Mouse (Mus musculus): Measurements from ENCODE around the gene Acot8. TPM values are rescaled to one million over a fixed set of nuclear protein-coding genes. Genes with fewer than 3 reads are reported as not detected.
A peak's percentile ranks its signal among the peaks of the same experiment; 100 is the strongest.

Acot8 gene
- polyA plus RNA-seq, 1 experiment from 2014 or later: 52.5 TPM

GRCm38 (mm10) chr2:164832748-164833301, 28.1 kb upstream of the Acot8 start, which contains the start of gene Ctsa:
Gene Ctsa, plus strand, starts transcription at chr2:164832873.
- H3K27me3 ChIP-seq (replicated peaks; ENCODE audit: control insufficient read depth, insufficient read depth, low read length): no peaks in the 10 kb centered on the region
- peak within 1 kb of the TSS; percentile 61 for H3K9ac ChIP-seq (ENCODE audit: low read depth, low read length)
- H3K36me3 ChIP-seq (ENCODE audit: control insufficient read depth, insufficient read depth): peaks cover 21% of the 10 kb centered on the region
- TF ChIP-seq CTCF (IDR thresholded peaks at IDR 0.05; ENCODE audit: low read depth): peak; percentile 87
- peak; percentile 43 for ATAC-seq
- no peaks in the 10 kb centered on the region for H3K9me3 ChIP-seq (ENCODE audit: control insufficient read depth)
- 0 out of 2 replicates have a peak, but pooled peaks cover 3% of the 10 kb centered on the region for H3K4me1 ChIP-seq (replicated peaks; ENCODE audit: control insufficient read depth, insufficient read depth, low read length)
- 1% methylated on average over 35 of the region's 35 CpGs for WGBS
- H3K4me2 ChIP-seq (replicated peaks; ENCODE audit: low read depth): peak within 1 kb of the TSS; percentile 92
- H3K4me3 ChIP-seq (ENCODE audit: low read depth, low read length): peak within 1 kb of the TSS; percentile 57
- peak within 1 kb of the TSS; percentile 83 for H3K27ac ChIP-seq (ENCODE audit: low read depth, low read length)

- 53% methylated on average over 16 of the region's 16 CpGs for WGBS
- no peaks in the 10 kb centered on the region for H3K9me3 ChIP-seq (ENCODE audit: control insufficient read depth)
- TF ChIP-seq CTCF (IDR thresholded peaks at IDR 0.05; ENCODE audit: low read depth): no peak
- H3K27ac ChIP-seq (ENCODE audit: low read depth, low read length): peak overlapping the region; percentile 83
- H3K4me3 ChIP-seq (ENCODE audit: low read depth, low read length): no peak overlapping the region
- no peaks in the 10 kb centered on the region for H3K27me3 ChIP-seq (replicated peaks; ENCODE audit: control insufficient read depth, insufficient read depth, low read length)
- H3K9ac ChIP-seq (ENCODE audit: low read depth, low read length): peak overlapping the region; percentile 61
- H3K4me2 ChIP-seq (replicated peaks; ENCODE audit: low read depth): peak overlapping the region; percentile 92
- peaks cover 21% of the 10 kb centered on the region for H3K36me3 ChIP-seq (ENCODE audit: control insufficient read depth, insufficient read depth)
- H3K4me1 ChIP-seq (replicated peaks; ENCODE audit: control insufficient read depth, insufficient read depth, low read length): 0 out of 2 replicates have a peak, but pooled peaks cover 3% of the 10 kb centered on the region
- no peak for ATAC-seq
These were observed 27.5 kb upstream of the Acot8 start for GRCm38 (mm10) chr2:164832032-164832747.

DNA sequence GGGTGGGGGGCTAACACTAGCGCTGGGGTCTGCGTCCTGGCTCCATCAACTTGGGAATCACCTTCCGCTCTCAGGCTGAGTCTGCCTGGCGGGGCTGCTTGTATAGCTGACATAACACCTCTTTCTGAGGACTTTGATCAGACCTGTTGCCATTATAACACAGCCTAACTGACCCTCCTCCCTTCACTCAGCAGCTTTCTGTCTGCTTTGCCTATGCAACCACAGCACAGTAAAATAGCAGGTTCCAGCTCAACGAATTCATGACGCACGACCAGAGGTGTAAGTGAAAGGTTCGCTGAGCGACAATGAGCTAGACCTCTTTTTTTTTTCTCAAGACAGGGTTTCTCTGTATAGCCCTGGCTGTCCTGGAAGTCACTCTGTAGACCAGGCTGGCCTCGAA, 26.3 kb upstream of the Acot8 start:
- Histone ChIP-seq H3K27me3 (replicated peaks; ENCODE audit: control insufficient read depth, insufficient read depth, low read length) (no peaks in the 10 kb centered on the region), H3K36me3 (ENCODE audit: control insufficient read depth, insufficient read depth) (peaks cover 22% of the 10 kb centered on the region), H3K4me2 (replicated peaks; ENCODE audit: low read depth) (no peak overlapping the region), H3K4me1 (replicated peaks; ENCODE audit: control insufficient read depth, insufficient read depth, low read length) (0 out of 2 replicates have a peak, but pooled peaks cover 3% of the 10 kb centered on the region), H3K9ac (ENCODE audit: low read depth, low read length) (no peak overlapping the region), H3K27ac (ENCODE audit: low read depth, low read length) (no peak overlapping the region; the same call in 1 of the 2 replicates), H3K4me3 (ENCODE audit: low read depth, low read length) (no peak overlapping the region), H3K9me3 (ENCODE audit: control insufficient read depth) (no peaks in the 10 kb centered on the region)
- 66% methylated on average over 10 of the region's 10 CpGs for WGBS
- TF ChIP-seq CTCF (IDR thresholded peaks at IDR 0.05; ENCODE audit: low read depth): no peak
- peak; percentile 22; the same call in 1 of the 2 replicates for ATAC-seq

DNA sequence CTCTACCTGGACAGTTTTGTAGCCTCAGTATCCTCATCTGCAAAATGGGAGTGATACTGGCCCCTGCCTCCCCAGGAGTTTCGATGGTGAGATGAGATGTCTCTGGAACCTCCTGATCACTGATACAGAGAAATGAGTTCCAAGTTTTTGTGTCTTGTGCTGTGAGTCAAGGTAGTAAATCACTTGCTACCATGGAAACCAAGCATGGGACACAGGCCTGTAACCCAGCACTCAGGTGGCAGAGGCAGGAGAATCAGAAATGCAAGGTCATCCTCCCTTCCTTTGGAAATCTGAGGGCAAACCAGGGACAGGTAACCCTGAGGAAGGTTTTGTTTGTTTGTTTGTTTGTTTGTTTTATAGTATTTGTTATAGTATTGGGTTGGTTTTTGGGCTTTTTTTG, 24.4 kb upstream of the Acot8 start:
- no peak for ATAC-seq
- no peak for TF ChIP-seq CTCF (IDR thresholded peaks at IDR 0.05; ENCODE audit: low read depth)

DNA sequence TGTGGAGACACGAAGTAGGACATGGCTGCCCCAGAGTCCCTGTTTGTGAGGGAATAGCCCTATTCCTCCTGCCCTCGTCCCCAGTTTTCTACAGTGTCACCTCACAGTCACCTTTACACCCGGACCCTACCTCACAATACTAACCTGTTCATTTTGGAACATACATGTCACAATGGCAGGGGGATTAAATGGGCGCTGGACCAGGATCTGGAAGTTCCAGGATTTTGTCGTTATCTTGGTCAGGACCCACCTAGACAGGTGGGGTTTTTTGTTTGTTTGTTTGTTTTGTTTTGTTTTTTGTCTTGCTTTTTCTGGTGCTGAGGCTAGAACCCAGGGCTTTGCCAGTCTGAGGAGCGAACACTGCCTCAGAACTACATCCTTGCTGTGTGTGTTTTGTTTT, 23.8 kb upstream of the Acot8 start, which contains the start of gene Spata25:
TSS of gene Spata25 (minus strand) at position 101 of the 400 bp plus-strand sequence.
- H3K9ac ChIP-seq (ENCODE audit: low read depth, low read length): no peak within 1 kb of the TSS
- H3K9me3 ChIP-seq (ENCODE audit: control insufficient read depth): no peaks in the 10 kb centered on the region
- no peak within 1 kb of the TSS for H3K4me3 ChIP-seq (ENCODE audit: low read depth, low read length)
- no peak within 1 kb of the TSS for H3K27ac ChIP-seq (ENCODE audit: low read depth, low read length)
- H3K4me2 ChIP-seq (replicated peaks; ENCODE audit: low read depth): no peak within 1 kb of the TSS
- WGBS: 87% methylated on average over 6 of the region's 6 CpGs
- 0 out of 2 replicates have a peak, but pooled peaks cover 3% of the 10 kb centered on the region for H3K4me1 ChIP-seq (replicated peaks; ENCODE audit: control insufficient read depth, insufficient read depth, low read length)
- H3K27me3 ChIP-seq (replicated peaks; ENCODE audit: control insufficient read depth, insufficient read depth, low read length): no peaks in the 10 kb centered on the region
- no peak for ATAC-seq
- peaks cover 34% of the 10 kb centered on the region for H3K36me3 ChIP-seq (ENCODE audit: control insufficient read depth, insufficient read depth)
- TF ChIP-seq CTCF (IDR thresholded peaks at IDR 0.05; ENCODE audit: low read depth): no peak

More for the DNA sequence above, 24.4 kb upstream of the Acot8 start:
- no peak overlapping the region for H3K4me3 ChIP-seq (ENCODE audit: low read depth, low read length)
- no peaks in the 10 kb centered on the region for H3K9me3 ChIP-seq (ENCODE audit: control insufficient read depth)
- no peak overlapping the region for H3K27ac ChIP-seq (ENCODE audit: low read depth, low read length)
- peaks cover 34% of the 10 kb centered on the region for H3K36me3 ChIP-seq (ENCODE audit: control insufficient read depth, insufficient read depth)
- no peak overlapping the region for H3K9ac ChIP-seq (ENCODE audit: low read depth, low read length)
- 93% methylated on average over 1 of the region's 1 CpGs for whole genome bisulfite sequencing
- 0 out of 2 replicates have a peak, but pooled peaks cover 3% of the 10 kb centered on the region for H3K4me1 ChIP-seq (replicated peaks; ENCODE audit: control insufficient read depth, insufficient read depth, low read length)
- H3K27me3 ChIP-seq (replicated peaks; ENCODE audit: control insufficient read depth, insufficient read depth, low read length): no peaks in the 10 kb centered on the region
- H3K4me2 ChIP-seq (replicated peaks; ENCODE audit: low read depth): no peak overlapping the region

DNA sequence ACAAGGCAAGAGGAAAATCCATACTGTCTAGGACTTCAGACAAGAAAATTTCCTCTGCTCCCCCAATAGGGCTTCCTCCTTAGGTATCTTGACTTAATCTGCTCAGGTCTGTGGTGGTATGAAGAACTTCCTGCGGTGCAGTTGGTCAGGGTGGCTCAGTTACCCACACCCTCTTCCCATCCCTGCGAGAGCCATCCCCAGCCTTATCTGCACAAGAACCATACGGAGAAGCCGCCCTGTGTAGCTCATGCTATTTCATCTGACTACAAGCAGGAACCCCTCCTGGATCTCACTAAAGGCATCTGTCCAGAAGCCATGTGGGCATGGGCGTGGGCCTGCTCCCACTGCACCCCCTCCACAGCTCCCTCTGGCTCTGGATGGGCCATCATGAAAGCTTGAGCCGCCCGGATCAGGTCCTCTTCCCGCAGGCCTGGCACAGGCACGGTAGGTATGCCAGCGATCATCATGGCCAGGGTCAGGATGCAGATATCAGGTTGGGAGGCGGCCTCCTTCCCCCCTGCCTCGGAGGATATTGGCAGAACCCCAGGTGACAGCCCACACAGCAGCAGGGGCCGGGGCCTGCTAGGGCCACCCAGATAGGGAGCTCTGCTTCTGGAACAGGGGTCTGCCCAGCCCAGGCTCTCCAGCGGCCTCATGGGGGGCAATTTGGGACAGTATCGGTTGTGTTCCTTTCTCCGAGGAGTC, 22.6 kb upstream of the Acot8 start:
- no peaks in the 10 kb centered on the region for H3K4me1 ChIP-seq (replicated peaks; ENCODE audit: control insufficient read depth, insufficient read depth, low read length)
- H3K36me3 ChIP-seq (ENCODE audit: control insufficient read depth, insufficient read depth): peaks cover 34% of the 10 kb centered on the region
- H3K4me2 ChIP-seq (replicated peaks; ENCODE audit: low read depth): no peak overlapping the region
- no peaks in the 10 kb centered on the region for H3K9me3 ChIP-seq (ENCODE audit: control insufficient read depth)
- 86% methylated on average over 16 of the region's 16 CpGs for WGBS
- no peaks in the 10 kb centered on the region for H3K27me3 ChIP-seq (replicated peaks; ENCODE audit: control insufficient read depth, insufficient read depth, low read length)
- TF ChIP-seq CTCF (IDR thresholded peaks at IDR 0.05; ENCODE audit: low read depth): no peak
- ATAC-seq: no peak
- H3K4me3 ChIP-seq (ENCODE audit: low read depth, low read length): no peak overlapping the region
- no peak overlapping the region for H3K27ac ChIP-seq (ENCODE audit: low read depth, low read length)
- H3K9ac ChIP-seq (ENCODE audit: low read depth, low read length): no peak overlapping the region
